Mouse (Mus musculus): Measurements from ENCODE around the gene Cped1. TPM values are rescaled to one million over a fixed set of nuclear protein-coding genes. Genes with fewer than 3 reads are reported as not detected.

Gene Cped1
- polyA plus RNA-seq, 2 experiments = 1.8 to 2.5 TPM

DNA sequence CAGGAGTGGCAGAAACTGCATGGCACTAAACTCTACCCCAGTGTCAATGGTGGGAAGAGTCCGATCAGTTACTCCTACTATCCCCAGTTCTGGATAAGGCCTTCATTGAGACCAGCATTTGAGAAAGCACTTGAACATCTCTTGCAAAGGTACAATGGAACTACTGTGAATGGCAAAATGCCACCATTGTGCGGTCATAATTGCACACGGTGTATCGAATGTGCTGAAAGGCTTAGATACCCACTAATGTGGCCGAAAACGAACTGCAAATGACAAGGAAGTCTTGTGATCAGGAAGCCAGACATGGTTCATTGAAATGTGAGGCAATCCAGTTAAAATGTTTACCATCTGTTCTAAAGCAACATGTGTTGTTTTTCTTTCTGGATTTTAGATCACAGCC lies 247.8 kb downstream of the Cped1 start:
- ATAC-seq (ENCODE audit: insufficient read depth) (no peak), DNase-seq (ENCODE audit: low read depth in 3 of 3, low spot score in 3 of 3) (no peak)
- Histone ChIP-seq H3K4me1 (replicated peaks; ENCODE audit: control insufficient read depth in 2 of 2, insufficient read depth in 2 of 2, low read length in 1 of 2) (no peaks in the 10 kb centered on the region), H3K27ac (no peak overlapping the region), H3K4me2 (ENCODE audit: low read depth) (no peak overlapping the region), H3K4me3 (ENCODE audit: insufficient read depth in 1 of 2, low read depth in 2 of 2, low read length in 2 of 2) (no peak overlapping the region), H3K27me3 (ENCODE audit: control insufficient read depth, insufficient read depth, low read length) (no peaks in the 10 kb centered on the region), H3K9me3 (ENCODE audit: control insufficient read depth, low read length) (no peaks in the 10 kb centered on the region), H3K36me3 (replicated peaks; ENCODE audit: control insufficient read depth, insufficient read depth, low read depth) (no peaks in the 10 kb centered on the region), H3K9ac (replicated peaks) (no peak overlapping the region)
- TF ChIP-seq EP300 (IDR thresholded peaks at IDR 0.05; ENCODE audit: low read depth) = no peak
- TF ChIP-seq CTCF (IDR thresholded peaks at IDR 0.05; ENCODE audit: low read depth) = no peak
- 74% methylated on average over 6 of the region's 6 CpGs for WGBS (ENCODE audit: insufficient replicate concordance)

DNA sequence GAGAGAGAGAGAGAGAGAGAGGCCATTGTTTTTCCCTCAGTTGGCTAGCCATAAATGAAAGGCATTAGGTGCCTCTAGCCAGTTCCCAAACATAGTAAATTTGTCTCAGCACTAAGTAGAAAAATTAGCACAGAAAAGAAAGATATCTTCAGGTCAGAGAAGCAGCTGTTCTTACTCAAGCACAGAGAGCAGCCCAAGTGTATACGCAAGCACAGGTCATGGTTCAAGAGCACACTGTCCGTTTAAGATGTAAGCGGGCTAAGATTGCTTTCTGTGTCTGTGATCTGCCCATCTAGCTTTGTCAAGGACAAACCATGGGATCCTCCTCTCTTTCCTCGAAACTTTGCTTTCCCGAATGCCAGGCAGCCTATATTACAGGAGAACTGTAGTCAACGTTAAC lies 249.4 kb downstream of the Cped1 start:
- Histone ChIP-seq H3K27ac (no peak overlapping the region), H3K27me3 (ENCODE audit: control insufficient read depth, insufficient read depth, low read length) (no peaks in the 10 kb centered on the region), H3K9me3 (ENCODE audit: control insufficient read depth, low read length) (no peaks in the 10 kb centered on the region), H3K4me3 (ENCODE audit: insufficient read depth in 1 of 2, low read depth in 2 of 2, low read length in 2 of 2) (no peak overlapping the region), H3K9ac (replicated peaks) (no peak overlapping the region), H3K4me1 (replicated peaks; ENCODE audit: control insufficient read depth in 2 of 2, insufficient read depth in 2 of 2, low read length in 1 of 2) (no peaks in the 10 kb centered on the region), H3K36me3 (replicated peaks; ENCODE audit: control insufficient read depth, insufficient read depth, low read depth) (no peaks in the 10 kb centered on the region), H3K4me2 (ENCODE audit: low read depth) (no peak overlapping the region)
- DNase-seq (ENCODE audit: low read depth in 3 of 3, low spot score in 3 of 3) (no peak), ATAC-seq (ENCODE audit: insufficient read depth) (no peak)
- no peak for TF ChIP-seq EP300 (IDR thresholded peaks at IDR 0.05; ENCODE audit: low read depth)
- no peak for TF ChIP-seq CTCF (IDR thresholded peaks at IDR 0.05; ENCODE audit: low read depth)
- 64% methylated on average over 6 of the region's 6 CpGs for WGBS (ENCODE audit: insufficient replicate concordance)

- no peaks in the 10 kb centered on the region for H3K36me3 ChIP-seq (replicated peaks; ENCODE audit: control insufficient read depth, insufficient read depth, low read depth)
- DNase-seq (ENCODE audit: low read depth in 3 of 3, low spot score in 3 of 3) (no peak), ATAC-seq (ENCODE audit: insufficient read depth) (no peak)
- no peaks in the 10 kb centered on the region for H3K4me1 ChIP-seq (replicated peaks; ENCODE audit: control insufficient read depth in 2 of 2, insufficient read depth in 2 of 2, low read length in 1 of 2)
- 54% methylated on average over 8 of the region's 8 CpGs for WGBS (ENCODE audit: insufficient replicate concordance)
- no peak overlapping the region for H3K4me2 ChIP-seq (ENCODE audit: low read depth)
- no peak overlapping the region for H3K9ac ChIP-seq (replicated peaks)
- H3K27ac ChIP-seq = no peak overlapping the region
- no peaks in the 10 kb centered on the region for H3K9me3 ChIP-seq (ENCODE audit: control insufficient read depth, low read length)
- no peak overlapping the region for H3K4me3 ChIP-seq (ENCODE audit: insufficient read depth in 1 of 2, low read depth in 2 of 2, low read length in 2 of 2)
- H3K27me3 ChIP-seq (ENCODE audit: control insufficient read depth, insufficient read depth, low read length) = no peaks in the 10 kb centered on the region
- TF ChIP-seq CTCF (IDR thresholded peaks at IDR 0.05; ENCODE audit: low read depth) (no peak), EP300 (IDR thresholded peaks at IDR 0.05; ENCODE audit: low read depth) (no peak)
Observed at GRCm38 (mm10) chr6:22243321-22243720, 257.6 kb downstream of the Cped1 start.

DNA sequence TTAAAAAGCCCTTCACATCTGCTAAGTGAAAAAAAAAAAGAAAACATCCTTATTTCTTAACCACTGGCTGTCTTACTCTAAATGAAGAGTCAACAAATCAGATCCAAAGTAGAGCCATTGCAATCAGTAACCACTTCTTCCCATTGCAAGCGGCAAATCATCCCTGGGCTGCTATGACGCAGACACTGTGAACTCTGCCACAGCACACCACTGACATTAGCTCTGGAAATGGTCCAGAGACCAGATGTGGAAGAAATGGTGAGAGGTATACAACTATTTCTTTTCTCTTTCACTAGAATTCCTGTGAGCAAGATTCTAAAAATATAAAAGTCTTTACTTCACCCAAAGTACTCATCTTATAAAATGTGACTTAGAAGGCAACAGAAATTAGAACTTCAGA lies 261.0 kb downstream of the Cped1 start:
- H3K4me2 ChIP-seq (ENCODE audit: low read depth) = no peak overlapping the region
- no peak for ATAC-seq (ENCODE audit: insufficient read depth)
- no peaks in the 10 kb centered on the region for H3K27me3 ChIP-seq (ENCODE audit: control insufficient read depth, insufficient read depth, low read length)

GRCm38 (mm10) chr6:22258784-22259183 lies 273.1 kb downstream of the Cped1 start:
- Histone ChIP-seq H3K27me3 (ENCODE audit: control insufficient read depth, insufficient read depth, low read length) (no peaks in the 10 kb centered on the region), H3K36me3 (replicated peaks; ENCODE audit: control insufficient read depth, insufficient read depth, low read depth) (no peaks in the 10 kb centered on the region), H3K4me2 (ENCODE audit: low read depth) (no peak overlapping the region), H3K27ac (no peak overlapping the region), H3K9me3 (ENCODE audit: control insufficient read depth, low read length) (no peaks in the 10 kb centered on the region), H3K9ac (replicated peaks) (no peak overlapping the region), H3K4me1 (replicated peaks; ENCODE audit: control insufficient read depth in 2 of 2, insufficient read depth in 2 of 2, low read length in 1 of 2) (no peaks in the 10 kb centered on the region), H3K4me3 (ENCODE audit: insufficient read depth in 1 of 2, low read depth in 2 of 2, low read length in 2 of 2) (no peak overlapping the region)
- no peak for ATAC-seq (ENCODE audit: insufficient read depth)
- TF ChIP-seq EP300 (IDR thresholded peaks at IDR 0.05; ENCODE audit: low read depth) (no peak), CTCF (IDR thresholded peaks at IDR 0.05; ENCODE audit: low read depth) (no peak)
- no peak for DNase-seq (ENCODE audit: low read depth in 3 of 3, low spot score in 3 of 3)
- 52% methylated on average over 4 of the region's 4 CpGs for WGBS (ENCODE audit: insufficient replicate concordance)

More for the DNA sequence above, 261.0 kb downstream of the Cped1 start:
- DNase-seq (ENCODE audit: low read depth in 3 of 3, low spot score in 3 of 3) = no peak
- Histone ChIP-seq H3K4me1 (replicated peaks; ENCODE audit: control insufficient read depth in 2 of 2, insufficient read depth in 2 of 2, low read length in 1 of 2) (no peaks in the 10 kb centered on the region), H3K36me3 (replicated peaks; ENCODE audit: control insufficient read depth, insufficient read depth, low read depth) (no peaks in the 10 kb centered on the region), H3K9me3 (ENCODE audit: control insufficient read depth, low read length) (no peaks in the 10 kb centered on the region), H3K9ac (replicated peaks) (no peak overlapping the region), H3K4me3 (ENCODE audit: insufficient read depth in 1 of 2, low read depth in 2 of 2, low read length in 2 of 2) (no peak overlapping the region), H3K27ac (no peak overlapping the region)
- WGBS (ENCODE audit: insufficient replicate concordance) = 72% methylated on average over 2 of the region's 2 CpGs
- TF ChIP-seq CTCF (IDR thresholded peaks at IDR 0.05; ENCODE audit: low read depth) = no peak
